Comparison of ENCODE assay signal across 12 mouse cellular contexts in the genomic region with DNA sequence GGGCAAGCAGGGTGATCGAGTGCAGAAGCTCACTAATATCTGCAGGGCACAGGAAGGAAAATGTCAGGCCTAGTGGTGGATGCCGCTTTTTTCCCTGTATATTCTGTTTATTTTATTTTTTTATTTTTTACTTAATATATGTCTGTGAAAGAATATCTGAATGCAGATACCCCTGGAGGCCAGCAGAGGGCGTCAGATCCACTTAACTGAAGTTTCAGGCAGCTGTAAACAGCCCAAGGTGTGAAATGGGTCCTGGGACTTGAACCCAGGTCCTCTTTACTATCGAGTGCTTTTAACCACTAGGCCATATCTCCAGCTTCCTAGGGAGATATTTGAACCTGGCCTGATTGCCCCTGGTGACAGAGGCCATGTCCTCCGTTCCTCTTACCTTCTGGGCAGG. TPM values are rescaled to one million over a fixed set of nuclear protein-coding genes. Genes with fewer than 3 reads are reported as not detected.
DNase-seq lines count a peak whose midpoint lies in the region; ATAC-seq and TF ChIP-seq lines count a peak whose summit lies in the region.
"Had no signal": no experiment of that assay in that cellular context is flagged by ENCODE, and none has a peak within 500 bp of the region (broad histone marks: within the 10 kb centered on the region; RNA-seq: fewer than 3 reads in every experiment).

No protein-coding gene starts in this region.

- H3K4me2 ChIP-seq in intestine, postnatal 0 days (replicated peaks; ENCODE audit: low read depth), result no peak overlapping the region
- H3K4me2 ChIP-seq in intestine, embryonic 15.5 days (replicated peaks), result no peak overlapping the region
- H3K4me2 ChIP-seq in stomach, postnatal 0 days (replicated peaks; ENCODE audit: low read depth), result no peak overlapping the region
- no peak overlapping the region for H3K4me2 ChIP-seq in heart, embryonic 12.5 days
- H3K4me2 ChIP-seq: embryonic facial prominence, embryonic 12.5 days; hindbrain, embryonic 12.5 days; midbrain, embryonic 13.5 days had no signal

- no peak overlapping the region for H3K9ac ChIP-seq in intestine, postnatal 0 days (ENCODE audit: low read depth, low read length)
- no peak overlapping the region for H3K9ac ChIP-seq in intestine, embryonic 15.5 days
- H3K9ac ChIP-seq in stomach, postnatal 0 days (ENCODE audit: low read length), result no peak overlapping the region
- no peak overlapping the region for H3K9ac ChIP-seq in heart, embryonic 12.5 days
- H3K9ac ChIP-seq: embryonic facial prominence, embryonic 12.5 days; hindbrain, embryonic 12.5 days; midbrain, embryonic 13.5 days had no signal

- no peak for DNase-seq in spleen, adult 2 months (ENCODE audit: low read depth in 1 of 2, low spot score in 2 of 2)
- no peak for DNase-seq in spleen, postnatal 36 days (ENCODE audit: low spot score in 2 of 2)
- DNase-seq in adipocyte (ENCODE audit: low spot score), result peak; percentile 8
- DNase-seq in stomach, postnatal 0 days (ENCODE audit: low spot score), result no peak
- DNase-seq: adrenal gland, adult 2 months; thymus, postnatal 25 days had no signal

- no peaks in the 10 kb centered on the region for H3K27me3 ChIP-seq in intestine, postnatal 0 days (replicated peaks; ENCODE audit: control insufficient read depth, insufficient read depth, low read length)
- H3K27me3 ChIP-seq in intestine, embryonic 15.5 days (replicated peaks), result no peaks in the 10 kb centered on the region
- no peaks in the 10 kb centered on the region for H3K27me3 ChIP-seq in spleen, adult 2 months (ENCODE audit: control insufficient read depth, insufficient read depth, low read length)
- no peaks in the 10 kb centered on the region for H3K27me3 ChIP-seq in stomach, postnatal 0 days (ENCODE audit: control insufficient read depth, insufficient read depth, low read length)
- no peaks in the 10 kb centered on the region for H3K27me3 ChIP-seq in heart, embryonic 12.5 days (replicated peaks)
- H3K27me3 ChIP-seq: embryonic facial prominence, embryonic 12.5 days; hindbrain, embryonic 12.5 days; midbrain, embryonic 13.5 days had no signal

- WGBS in intestine, postnatal 0 days, result 75% methylated on average over 5 of the region's 5 CpGs
- 71% methylated on average over 5 of the region's 5 CpGs for WGBS in intestine, embryonic 15.5 days
- WGBS in spleen, adult 2 months, result 71% methylated on average over 5 of the region's 5 CpGs
- WGBS in stomach, postnatal 0 days, result 78% methylated on average over 5 of the region's 5 CpGs
- 70% methylated on average over 5 of the region's 5 CpGs for WGBS in heart, embryonic 12.5 days

- no peak for TF ChIP-seq POLR2A in spleen, adult 2 months (IDR thresholded peaks at IDR 0.05; ENCODE audit: low read depth, low read length)

- no peak for TF ChIP-seq EP300 in stomach, postnatal 0 days (optimal IDR thresholded peaks at IDR 0.05)

- TF ChIP-seq CTCF in intestine, postnatal 0 days (IDR thresholded peaks at IDR 0.05; ENCODE audit: low read depth), result peak; percentile 62
- peak; percentile 30; the same call in 1 of the 2 replicates for TF ChIP-seq CTCF in spleen, adult 2 months (IDR thresholded peaks at IDR 0.05; ENCODE audit: extremely low read depth, insufficient read depth, insufficient read length, insufficient replicate concordance)
- TF ChIP-seq CTCF in stomach, postnatal 0 days (IDR thresholded peaks at IDR 0.05; ENCODE audit: low read depth), result peak; percentile 67

- peaks cover 36% of the 10 kb centered on the region for H3K36me3 ChIP-seq in intestine, postnatal 0 days (ENCODE audit: control insufficient read depth, insufficient read depth)
- H3K36me3 ChIP-seq in intestine, embryonic 15.5 days, result peaks cover 24% of the 10 kb centered on the region
- H3K36me3 ChIP-seq in spleen, adult 2 months (ENCODE audit: control insufficient read depth, insufficient read depth, low read length), result peaks cover 1% of the 10 kb centered on the region; the same call in 1 of the 2 replicates
- H3K36me3 ChIP-seq in stomach, postnatal 0 days (ENCODE audit: control insufficient read depth, insufficient read depth, low read length), result peaks cover 4% of the 10 kb centered on the region; the same call in 1 of the 2 replicates
- peaks cover 91% of the 10 kb centered on the region for H3K36me3 ChIP-seq in heart, embryonic 12.5 days

- H3K4me3 ChIP-seq in intestine, postnatal 0 days (ENCODE audit: low read depth, low read length), result no peak overlapping the region
- no peak overlapping the region for H3K4me3 ChIP-seq in intestine, embryonic 15.5 days (replicated peaks)
- no peak overlapping the region for H3K4me3 ChIP-seq in spleen, adult 2 months (ENCODE audit: extremely low read depth, insufficient read depth, insufficient read length)
- no peak overlapping the region for H3K4me3 ChIP-seq in stomach, postnatal 0 days (ENCODE audit: low read depth, low read length)
- no peak overlapping the region for H3K4me3 ChIP-seq in heart, embryonic 12.5 days
- H3K4me3 ChIP-seq: embryonic facial prominence, embryonic 12.5 days; hindbrain, embryonic 12.5 days; midbrain, embryonic 13.5 days had no signal

- no peak for ATAC-seq in intestine, postnatal 0 days
- ATAC-seq in intestine, embryonic 15.5 days, result no peak
- ATAC-seq in stomach, postnatal 0 days (ENCODE audit: low FRiP score, low TSS enrichment), result no peak
- no peak for ATAC-seq in heart, embryonic 12.5 days (ENCODE audit: insufficient number of reproducible peaks, low FRiP score)
- ATAC-seq: midbrain, embryonic 13.5 days had no signal

- H3K27ac ChIP-seq in intestine, postnatal 0 days (ENCODE audit: low read depth, low read length), result no peak overlapping the region; the same call in 1 of the 2 replicates
- H3K27ac ChIP-seq in intestine, embryonic 15.5 days, result no peak overlapping the region
- no peak overlapping the region for H3K27ac ChIP-seq in spleen, adult 2 months (ENCODE audit: insufficient read depth, low read length)
- no peak overlapping the region for H3K27ac ChIP-seq in stomach, postnatal 0 days (replicated peaks)
- H3K27ac ChIP-seq in heart, embryonic 12.5 days (ENCODE audit: poor library complexity, severe bottlenecking), result no peak overlapping the region
- H3K27ac ChIP-seq: embryonic facial prominence, embryonic 12.5 days; hindbrain, embryonic 12.5 days; midbrain, embryonic 13.5 days had no signal

- no peaks in the 10 kb centered on the region for H3K4me1 ChIP-seq in intestine, postnatal 0 days (replicated peaks; ENCODE audit: control insufficient read depth, insufficient read depth, low read length)
- no peaks in the 10 kb centered on the region for H3K4me1 ChIP-seq in intestine, embryonic 15.5 days (replicated peaks)
- H3K4me1 ChIP-seq in spleen, adult 2 months (ENCODE audit: control insufficient read depth, insufficient read depth, insufficient read length), result no peaks in the 10 kb centered on the region
- H3K4me1 ChIP-seq in stomach, postnatal 0 days (replicated peaks; ENCODE audit: control insufficient read depth, insufficient read depth), result no peaks in the 10 kb centered on the region
- H3K4me1 ChIP-seq in heart, embryonic 12.5 days (replicated peaks), result no peaks in the 10 kb centered on the region
- H3K4me1 ChIP-seq: embryonic facial prominence, embryonic 12.5 days; hindbrain, embryonic 12.5 days; midbrain, embryonic 13.5 days had no signal

- 0 out of 2 replicates have a peak, but pooled peaks cover 1% of the 10 kb centered on the region for H3K9me3 ChIP-seq in intestine, postnatal 0 days (ENCODE audit: control insufficient read depth)
- peaks cover under 1% of the 10 kb centered on the region; the same call in 1 of the 2 replicates for H3K9me3 ChIP-seq in intestine, embryonic 15.5 days
- no peaks in the 10 kb centered on the region for H3K9me3 ChIP-seq in stomach, postnatal 0 days (ENCODE audit: control insufficient read depth, low read length)
- peaks cover under 1% of the 10 kb centered on the region; the same call in 1 of the 2 replicates for H3K9me3 ChIP-seq in heart, embryonic 12.5 days (replicated peaks)
- H3K9me3 ChIP-seq: hindbrain, embryonic 12.5 days; midbrain, embryonic 13.5 days had no signal

RNA-seq across cellular contexts. Expression of a gene that starts 34.4 kb away (rescaled TPM):
- 5.2 and 5.3 TPM in 2 replicates for polyA plus RNA-seq in intestine, postnatal 0 days (2015; fragmentation: Nextera tagmentation; extraction: Ambion mirVana)
- polyA plus RNA-seq in intestine, embryonic 15.5 days (2015; fragmentation: Nextera tagmentation; extraction: Ambion mirVana), result 10.6 and 11.0 TPM in 2 replicates
- 26.5 and 29.6 TPM in 2 replicates for polyA plus RNA-seq in spleen, adult 2 months (2012; rRNA removed)
- polyA plus RNA-seq in stomach, postnatal 0 days (2015; fragmentation: Nextera tagmentation; extraction: Ambion mirVana), result 3.6 and 3.9 TPM in 2 replicates
- 14.7 and 16.5 TPM in 2 replicates for polyA plus RNA-seq in heart, embryonic 12.5 days (2016; fragmentation: Nextera tagmentation; extraction: Ambion mirVana)

RNA-seq across cellular contexts. Expression of a gene that starts 59.0 kb away (rescaled TPM):
- polyA plus RNA-seq in intestine, postnatal 0 days (2015; fragmentation: Nextera tagmentation; extraction: Ambion mirVana), result 9.8 and 12.0 TPM in 2 replicates
- polyA plus RNA-seq in intestine, embryonic 15.5 days (2015; fragmentation: Nextera tagmentation; extraction: Ambion mirVana), result 30.2 and 35.8 TPM in 2 replicates
- 31.1 and 33.7 TPM in 2 replicates for polyA plus RNA-seq in spleen, adult 2 months (2012; rRNA removed)
- polyA plus RNA-seq in stomach, postnatal 0 days (2015; fragmentation: Nextera tagmentation; extraction: Ambion mirVana), result 13.5 and 15.2 TPM in 2 replicates
- polyA plus RNA-seq in heart, embryonic 12.5 days (2016; fragmentation: Nextera tagmentation; extraction: Ambion mirVana), result 17.4 and 18.1 TPM in 2 replicates
